Mouse (Mus musculus) liver, embryonic 12.5 days (tissue): ENCODE results near the gene Ckap4. TPM values are rescaled to one million over a fixed set of nuclear protein-coding genes. Genes with fewer than 3 reads are reported as not detected.

Source experiments
- polyA plus RNA-seq: library from polyadenylated mRNA; unstranded; fragments of >200 nt; fragmentation: Nextera tagmentation; extraction: Ambion mirVana; gene quantifications from 2 replicates; pipeline ENCODE4 v1.2.1, GENCODE M21; 2016

Ckap4 gene
- polyA plus RNA-seq, 1 experiment from 2014 or later = 26.0 TPM

Other genes starting within 250 kb of the Ckap4 start
- 0.25 and 0.31 TPM in 2 replicates for gene Nuak1, start 93.5 kb downstream of the Ckap4 start, polyA plus RNA-seq
- gene Tcp11l2, start 42.6 kb upstream of the Ckap4 start, polyA plus RNA-seq = 28.1 and 28.7 TPM in 2 replicates
- 9.9 and 11.3 TPM in 2 replicates for gene Polr3b, start 88.2 kb upstream of the Ckap4 start, polyA plus RNA-seq
- not detected in 2 replicates for gene Rfx4, start 222.0 kb upstream of the Ckap4 start, polyA plus RNA-seq